Mouse (Mus musculus): ENCODE data around the gene Sp140.
"Not testable (repeated sequence)": the region's sequence is repeated elsewhere in the genome, so short reads cannot be mapped to it uniquely, and the experiment has no call there.

Sp140 gene

GRCm38 (mm10) chr1:85600078-85600477 is at the start of gene Sp140:
Sp140 (plus strand) TSS chr1:85600378.
- in situ Hi-C loops (cut with MboI; ENCODE audit: unreplicated experiment in 2 of 2): not testable (repeated sequence)

GRCm38 (mm10) chr1:85555261-85555660 is 44.9 kb upstream of the Sp140 start:
- in situ Hi-C loops (cut with MboI; ENCODE audit: unreplicated experiment in 2 of 2): not testable (repeated sequence)

GRCm38 (mm10) chr1:85573554-85573953 is 26.6 kb upstream of the Sp140 start:
- in situ Hi-C loops (cut with MboI; ENCODE audit: unreplicated experiment in 2 of 2): not testable (repeated sequence)

- in situ Hi-C loops (cut with MboI; ENCODE audit: unreplicated experiment in 2 of 2): loop anchor here (25.0 kb wide), 1 partner anchor 262 kb away; no protein-coding TSS in a partner anchor
These were observed 24.8 kb upstream of the Sp140 start, which contains the start of gene G530012D18Rik for GRCm38 (mm10) chr1:85575376-85575775. G530012D18Rik (plus strand) TSS chr1:85575676.

GRCm38 (mm10) chr1:85578372-85579010 is 21.7 kb upstream of the Sp140 start:
- in situ Hi-C loops (cut with MboI; ENCODE audit: unreplicated experiment in 2 of 2): loop anchor here (25.0 kb wide), 1 partner anchor 259 kb away; no protein-coding TSS in a partner anchor

- in situ Hi-C loops (cut with MboI; ENCODE audit: unreplicated experiment in 2 of 2): loop anchor here (5.0 to 25.0 kb wide), 3 partner anchors 155 to 258 kb away; no protein-coding TSS in a partner anchor
These were observed 20.7 kb upstream of the Sp140 start for GRCm38 (mm10) chr1:85579199-85580147.

- in situ Hi-C loops (cut with MboI; ENCODE audit: unreplicated experiment in 2 of 2): loop anchor here (5.0 to 25.0 kb wide), 3 partner anchors 155 to 257 kb away; no protein-coding TSS in a partner anchor
These were observed 20.0 kb upstream of the Sp140 start for GRCm38 (mm10) chr1:85580148-85580534.

- in situ Hi-C loops (cut with MboI; ENCODE audit: unreplicated experiment in 2 of 2): loop anchor here (5.0 to 25.0 kb wide), 3 partner anchors 154 to 257 kb away; no protein-coding TSS in a partner anchor
These were observed 19.6 kb upstream of the Sp140 start for GRCm38 (mm10) chr1:85580578-85580977.

GRCm38 (mm10) chr1:85581518-85581917 is 18.7 kb upstream of the Sp140 start:
- in situ Hi-C loops (cut with MboI; ENCODE audit: unreplicated experiment in 2 of 2): loop anchor here (5.0 to 25.0 kb wide), 3 partner anchors 153 to 256 kb away; no protein-coding TSS in a partner anchor

- in situ Hi-C loops (cut with MboI; ENCODE audit: unreplicated experiment in 2 of 2): loop anchor here (10.0 to 25.0 kb wide), 2 partner anchors 146 to 249 kb away; no protein-coding TSS in a partner anchor
These were observed 11.5 kb upstream of the Sp140 start for GRCm38 (mm10) chr1:85588697-85589096.

- in situ Hi-C loops (cut with MboI; ENCODE audit: unreplicated experiment in 2 of 2): loop anchor here (25.0 kb wide), 1 partner anchor 245 kb away; no protein-coding TSS in a partner anchor
These were observed 7.7 kb upstream of the Sp140 start for GRCm38 (mm10) chr1:85592526-85592925.

- in situ Hi-C loops (cut with MboI; ENCODE audit: unreplicated experiment in 2 of 2): loop anchor here (25.0 kb wide), 1 partner anchor 239 kb away; no protein-coding TSS in a partner anchor
These were observed 1.7 kb upstream of the Sp140 start, which contains the start of gene Sp110 for GRCm38 (mm10) chr1:85598271-85599012. Sp110 (minus strand) TSS chr1:85598817.

- in situ Hi-C loops (cut with MboI; ENCODE audit: unreplicated experiment in 2 of 2): not testable (repeated sequence)
These were observed 616 bp downstream of the Sp140 start for GRCm38 (mm10) chr1:85600794-85601193.

GRCm38 (mm10) chr1:85604341-85604740 is 4.2 kb downstream of the Sp140 start:
- in situ Hi-C loops (cut with MboI; ENCODE audit: unreplicated experiment in 2 of 2): not testable (repeated sequence)

- in situ Hi-C loops (cut with MboI; ENCODE audit: unreplicated experiment in 2 of 2): not testable (repeated sequence)
These were observed 8.2 kb downstream of the Sp140 start for GRCm38 (mm10) chr1:85608361-85608760.

GRCm38 (mm10) chr1:85610581-85610980 is 10.4 kb downstream of the Sp140 start:
- in situ Hi-C loops (cut with MboI; ENCODE audit: unreplicated experiment in 2 of 2): not testable (repeated sequence)

- in situ Hi-C loops (cut with MboI; ENCODE audit: unreplicated experiment in 2 of 2): not testable (repeated sequence)
These were observed 14.9 kb downstream of the Sp140 start for GRCm38 (mm10) chr1:85615096-85615495.

GRCm38 (mm10) chr1:85615819-85616218 is 15.6 kb downstream of the Sp140 start:
- in situ Hi-C loops (cut with MboI; ENCODE audit: unreplicated experiment in 2 of 2): not testable (repeated sequence)

GRCm38 (mm10) chr1:85617161-85617560 is 17.0 kb downstream of the Sp140 start:
- in situ Hi-C loops (cut with MboI; ENCODE audit: unreplicated experiment in 2 of 2): not testable (repeated sequence)

GRCm38 (mm10) chr1:85618689-85619088 is 18.5 kb downstream of the Sp140 start:
- in situ Hi-C loops (cut with MboI; ENCODE audit: unreplicated experiment in 2 of 2): not testable (repeated sequence)

Measured in v-Abl transformed pro-B cells (cell line).